Comparison of ENCODE assay signal across 16 mouse cellular contexts in the genomic region with DNA sequence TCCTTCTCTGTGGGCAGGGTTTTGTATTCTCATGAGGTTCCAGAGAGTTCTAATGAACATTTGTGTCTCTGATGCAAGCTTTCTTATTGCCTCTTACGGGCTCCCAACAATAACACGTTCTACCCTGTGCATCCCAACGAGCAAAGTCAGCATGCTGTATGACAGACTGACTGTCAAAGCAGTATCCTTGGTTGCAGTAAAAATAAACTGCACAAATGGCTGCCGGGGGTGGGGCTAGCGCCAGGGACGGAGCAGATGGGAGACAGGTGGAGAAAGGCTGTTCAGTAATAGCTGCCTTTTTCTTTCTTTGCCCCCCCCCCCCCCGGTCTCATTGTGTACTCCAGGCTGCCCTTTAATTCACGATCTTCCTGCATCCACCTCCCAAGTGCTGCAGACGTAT. TPM values are rescaled to one million over a fixed set of nuclear protein-coding genes. Genes with fewer than 3 reads are reported as not detected.
A peak's percentile ranks its signal among the peaks of the same experiment; 100 is the strongest.
DNase-seq lines count a peak whose midpoint lies in the region; ATAC-seq and TF ChIP-seq lines count a peak whose summit lies in the region.
"Had no signal": no experiment of that assay in that cellular context is flagged by ENCODE, and none has a peak within 500 bp of the region (broad histone marks: within the 10 kb centered on the region; RNA-seq: fewer than 3 reads in every experiment).

No protein-coding gene starts in this region.

- no peak overlapping the region for H3K27ac ChIP-seq in cerebellum, adult 2 months (ENCODE audit: insufficient read depth, low read length)
- H3K27ac ChIP-seq in limb, embryonic 14.5 days (replicated peaks; ENCODE audit: low read depth, low read length) = no peak overlapping the region
- H3K27ac ChIP-seq in limb, embryonic 10.5 days = no peak overlapping the region
- H3K27ac ChIP-seq: heart, embryonic 10.5 days had no signal

- H3K27me3 ChIP-seq in cerebellum, adult 2 months (ENCODE audit: control insufficient read depth, insufficient read depth, low read length) = no peaks in the 10 kb centered on the region
- H3K27me3 ChIP-seq in limb, embryonic 14.5 days (ENCODE audit: control insufficient read depth, insufficient read depth, low read length) = no peaks in the 10 kb centered on the region
- no peaks in the 10 kb centered on the region for H3K27me3 ChIP-seq in limb, embryonic 10.5 days (ENCODE audit: low read depth, poor library complexity, severe bottlenecking)

- H3K9me3 ChIP-seq in limb, embryonic 14.5 days (ENCODE audit: control insufficient read depth, low read length) = no peaks in the 10 kb centered on the region
- no peaks in the 10 kb centered on the region for H3K9me3 ChIP-seq in limb, embryonic 10.5 days (replicated peaks)
- H3K9me3 ChIP-seq: G1E; heart, embryonic 10.5 days; megakaryocyte, embryonic 14.5 days had no signal

- H3K4me2 ChIP-seq in limb, embryonic 14.5 days (replicated peaks; ENCODE audit: low read depth, low read length, severe bottlenecking) = no peak overlapping the region
- H3K4me2 ChIP-seq: liver, embryonic 11.5 days had no signal

- peak; percentile 11 to 20 for DNase-seq in cerebellum, adult 2 months
- no peak for DNase-seq in cerebellum, postnatal 4 days (ENCODE audit: low spot score in 2 of 2)
- peak; percentile 8 for DNase-seq in limb, embryonic 14.5 days (ENCODE audit: low spot score)
- no peak for DNase-seq in limb, embryonic 10.5 days (ENCODE audit: low spot score)
- peak; percentile 75 to 90 for DNase-seq in layer of hippocampus, adult 18-20 months (ENCODE audit: low spot score in 2 of 2)
- peak; percentile 46 to 52 for DNase-seq in right cerebral cortex, adult 2 months (ENCODE audit: low spot score in 2 of 2)
- no peak for DNase-seq in embryo, embryonic 10 days (ENCODE audit: low spot score)
- DNase-seq in urinary bladder, postnatal 36 days (ENCODE audit: low spot score in 2 of 2) = no peak
- DNase-seq: kidney, postnatal 25 days; thymus, postnatal 4 days had no signal

- no peak overlapping the region for H3K9ac ChIP-seq in limb, embryonic 14.5 days (ENCODE audit: low read depth, low read length, severe bottlenecking)

- no peaks in the 10 kb centered on the region for H3K36me3 ChIP-seq in limb, embryonic 14.5 days (ENCODE audit: control insufficient read depth, insufficient read depth, low read length)
- H3K36me3 ChIP-seq in limb, embryonic 10.5 days = no peaks in the 10 kb centered on the region
- H3K36me3 ChIP-seq: G1E; heart, embryonic 10.5 days had no signal

- H3K4me3 ChIP-seq in cerebellum, adult 2 months (replicated peaks; ENCODE audit: insufficient read depth, low read depth, low read length) = no peak overlapping the region
- no peak overlapping the region for H3K4me3 ChIP-seq in limb, embryonic 14.5 days (replicated peaks; ENCODE audit: low read length)
- no peak overlapping the region for H3K4me3 ChIP-seq in limb, embryonic 10.5 days
- H3K4me3 ChIP-seq: heart, embryonic 10.5 days; megakaryocyte, embryonic 14.5 days had no signal

- H3K4me1 ChIP-seq in cerebellum, adult 2 months (ENCODE audit: control insufficient read depth, insufficient read depth, low read length) = no peaks in the 10 kb centered on the region
- no peaks in the 10 kb centered on the region for H3K4me1 ChIP-seq in limb, embryonic 14.5 days (ENCODE audit: control insufficient read depth, insufficient read depth, low read length)
- 0 out of 2 replicates have a peak, but pooled peaks cover 2% of the 10 kb centered on the region for H3K4me1 ChIP-seq in limb, embryonic 10.5 days
- H3K4me1 ChIP-seq: heart, embryonic 10.5 days had no signal

- TF ChIP-seq POLR2A in cerebellum, adult 2 months (IDR thresholded peaks at IDR 0.05; ENCODE audit: borderline replicate concordance, insufficient read depth, low read length) = no peak
- no peak for TF ChIP-seq POLR2A in limb, embryonic 14.5 days (IDR thresholded peaks at IDR 0.05; ENCODE audit: borderline replicate concordance, extremely low read depth, insufficient read depth, insufficient read length)

- 23% methylated on average over 9 of the region's 9 CpGs for WGBS in cerebellum, adult 2 months
- WGBS in limb, embryonic 14.5 days = 53% methylated on average over 8 of the region's 9 CpGs
- WGBS in limb, embryonic 10.5 days = 76% methylated on average over 9 of the region's 9 CpGs

- ATAC-seq in limb, embryonic 14.5 days (ENCODE audit: low FRiP score, low read depth) = peak; percentile 37; the same call in 1 of the 2 replicates

- no peak for TF ChIP-seq CTCF in cerebellum, adult 2 months (IDR thresholded peaks at IDR 0.05; ENCODE audit: borderline replicate concordance, insufficient read depth, low read depth, low read length)

RNA-seq across cellular contexts. Expression of a gene that starts 13.5 kb away (rescaled TPM):
- not detected in 2 replicates for polyA plus RNA-seq in cerebellum, adult 2 months (2012; rRNA removed)
- polyA plus RNA-seq in limb, embryonic 14.5 days (2012; rRNA removed) = not detected in 2 replicates
- polyA plus RNA-seq in limb, embryonic 14.5 days (2014; fragmentation: Nextera tagmentation; extraction: Ambion mirVana) = not detected in 2 replicates
- 0.10 TPM in 1 of 2 replicates, not detected in the other for polyA plus RNA-seq in limb, embryonic 10.5 days (2016; fragmentation: Nextera tagmentation; extraction: Ambion mirVana)
- not detected for total RNA-seq in layer of hippocampus, adult 18-20 months (2021)
- total RNA-seq: adrenal gland, adult 18-20 months; common myeloid progenitor, adult 5-6 weeks had no signal
- polyA plus RNA-seq: G1E; heart, embryonic 10.5 days; liver, embryonic 11.5 days had no signal

RNA-seq across cellular contexts. Expression of a gene that starts 28.0 kb away (rescaled TPM):
- 146 and 151 TPM in 2 replicates for polyA plus RNA-seq in cerebellum, adult 2 months (2012; rRNA removed)
- polyA plus RNA-seq in limb, embryonic 14.5 days (2012; rRNA removed) = 193 and 230 TPM in 2 replicates
- polyA plus RNA-seq in limb, embryonic 14.5 days (2014; fragmentation: Nextera tagmentation; extraction: Ambion mirVana) = 344 and 345 TPM in 2 replicates
- polyA plus RNA-seq in limb, embryonic 10.5 days (2016; fragmentation: Nextera tagmentation; extraction: Ambion mirVana) = 355 and 369 TPM in 2 replicates
- total RNA-seq in layer of hippocampus, adult 18-20 months (2021) = 100 to 1,000 TPM; 376 to 401 TPM

RNA-seq across cellular contexts. Expression of a gene that starts 54.1 kb away (rescaled TPM):
- polyA plus RNA-seq in cerebellum, adult 2 months (2012; rRNA removed) = 0.15 TPM in 1 of 2 replicates, not detected in the other
- polyA plus RNA-seq in limb, embryonic 14.5 days (2012; rRNA removed) = 0.13 and 0.15 TPM in 2 replicates
- 0.06 TPM in 1 of 2 replicates, not detected in the other for polyA plus RNA-seq in limb, embryonic 14.5 days (2014; fragmentation: Nextera tagmentation; extraction: Ambion mirVana)
- polyA plus RNA-seq in limb, embryonic 10.5 days (2016; fragmentation: Nextera tagmentation; extraction: Ambion mirVana) = 0.06 and 0.19 TPM in 2 replicates
- total RNA-seq in layer of hippocampus, adult 18-20 months (2021) = not detected
- polyA plus RNA-seq: G1E had no signal

Comparison
In these comparisons a context has a peak if more than half of its experiments do, and no peak if none do; other contexts are left out.
1. DNase-seq: peak in cerebellum, adult 2 months (2 of 2), limb, embryonic 14.5 days (single experiment), layer of hippocampus, adult 18-20 months (2 of 2) and right cerebral cortex, adult 2 months (2 of 2); none in cerebellum, postnatal 4 days (0 of 2), limb, embryonic 10.5 days (single experiment), embryo, embryonic 10 days (single experiment) and urinary bladder, postnatal 36 days (0 of 2).